Mouse (Mus musculus): ENCODE measurements around the gene Rbpj.
A peak's percentile ranks its signal among the peaks of the same experiment; 100 is the strongest.
"Not testable (repeated sequence)": the region's sequence is repeated elsewhere in the genome, so short reads cannot be mapped to it uniquely, and the experiment has no call there.

The Rbpj gene

GRCm38 (mm10) chr5:53670321-53670938 is 204.5 kb downstream of the Rbpj start:
- DNase-seq (ENCODE audit: low spot score in 2 of 2), result no peak

- DNase-seq (ENCODE audit: low spot score in 2 of 2), result no peak
Measured at GRCm38 (mm10) chr5:53671507-53671906, 205.6 kb downstream of the Rbpj start.

GRCm38 (mm10) chr5:53672352-53672751 is 206.4 kb downstream of the Rbpj start:
- peak; percentile 43 to 75 for DNase-seq (ENCODE audit: low spot score in 2 of 2)

- DNase-seq (ENCODE audit: low spot score in 2 of 2), result not testable (repeated sequence)
Measured at GRCm38 (mm10) chr5:53673493-53674150, 207.7 kb downstream of the Rbpj start.

- DNase-seq (ENCODE audit: low spot score in 2 of 2), result no peak
Measured at GRCm38 (mm10) chr5:53676671-53677070, 210.7 kb downstream of the Rbpj start.

GRCm38 (mm10) chr5:53678036-53678767 is 212.2 kb downstream of the Rbpj start:
- no peak for DNase-seq (ENCODE audit: low spot score in 2 of 2)

GRCm38 (mm10) chr5:53679651-53680050 is 213.7 kb downstream of the Rbpj start:
- no peak for DNase-seq (ENCODE audit: low spot score in 2 of 2)

- DNase-seq (ENCODE audit: low spot score in 2 of 2), result no peak
Measured at GRCm38 (mm10) chr5:53683916-53684315, 218.0 kb downstream of the Rbpj start.

- no peak for DNase-seq (ENCODE audit: low spot score in 2 of 2)
Measured at GRCm38 (mm10) chr5:53684417-53684816, 218.5 kb downstream of the Rbpj start.

- no peak for DNase-seq (ENCODE audit: low spot score in 2 of 2)
Measured at GRCm38 (mm10) chr5:53685623-53686022, 219.7 kb downstream of the Rbpj start.

GRCm38 (mm10) chr5:53686379-53686778 is 220.4 kb downstream of the Rbpj start:
- DNase-seq (ENCODE audit: low spot score in 2 of 2), result peak in 1 of 2 experiments; percentile 29

- DNase-seq (ENCODE audit: low spot score in 2 of 2), result peak in 1 of 2 experiments; percentile 41
Measured at GRCm38 (mm10) chr5:53688326-53688725, 222.4 kb downstream of the Rbpj start.

- peak in 1 of 2 experiments; percentile 15 for DNase-seq (ENCODE audit: low spot score in 2 of 2)
Measured at GRCm38 (mm10) chr5:53691577-53691976, 225.6 kb downstream of the Rbpj start.

- DNase-seq (ENCODE audit: low spot score in 2 of 2), result no peak
Measured at GRCm38 (mm10) chr5:53692100-53692499, 226.1 kb downstream of the Rbpj start.

GRCm38 (mm10) chr5:53692662-53693061 is 226.7 kb downstream of the Rbpj start:
- no peak for DNase-seq (ENCODE audit: low spot score in 2 of 2)

- DNase-seq (ENCODE audit: low spot score in 2 of 2), result no peak
Measured at GRCm38 (mm10) chr5:53696701-53697100, 230.7 kb downstream of the Rbpj start.

GRCm38 (mm10) chr5:53697794-53698193 is 231.8 kb downstream of the Rbpj start:
- no peak for DNase-seq (ENCODE audit: low spot score in 2 of 2)

- no peak for DNase-seq (ENCODE audit: low spot score in 2 of 2)
Measured at GRCm38 (mm10) chr5:53702686-53703085, 236.7 kb downstream of the Rbpj start.
